Mouse (Mus musculus): ENCODE results near the gene Hoxc6. TPM values are rescaled to one million over a fixed set of nuclear protein-coding genes. Genes with fewer than 3 reads are reported as not detected.
A peak's percentile ranks its signal among the peaks of the same experiment; 100 is the strongest.

Hoxc6 gene
- not detected for total RNA-seq (2021)
- long read RNA-seq = 0 reads

GRCm38 (mm10) chr15:102997939-102998355 lies at the start of gene Hoxc6:
Gene Hoxc6 (plus strand): TSS chr15:102998257.
- no peak for DNase-seq (ENCODE audit: low spot score in 2 of 2)

GRCm38 (mm10) chr15:102948842-102949241 lies 49.2 kb upstream of the Hoxc6 start:
- no peak for DNase-seq (ENCODE audit: low spot score in 2 of 2)

- no peak for DNase-seq (ENCODE audit: low spot score in 2 of 2)
Observed at GRCm38 (mm10) chr15:102949696-102950095, 48.4 kb upstream of the Hoxc6 start.

- no peak for DNase-seq (ENCODE audit: low spot score in 2 of 2)
Observed at GRCm38 (mm10) chr15:102950877-102951276, 47.2 kb upstream of the Hoxc6 start.

GRCm38 (mm10) chr15:102953561-102953960 lies 44.5 kb upstream of the Hoxc6 start:
- DNase-seq (ENCODE audit: low spot score in 2 of 2) = no peak

GRCm38 (mm10) chr15:102954192-102955006 lies 43.7 kb upstream of the Hoxc6 start, which contains the start of gene Hoxc11:
Gene Hoxc11 (plus strand): TSS chr15:102954427.
- DNase-seq (ENCODE audit: low spot score in 2 of 2) = no peak

- no peak for DNase-seq (ENCODE audit: low spot score in 2 of 2)
Observed at GRCm38 (mm10) chr15:102955007-102955382, 43.1 kb upstream of the Hoxc6 start.

GRCm38 (mm10) chr15:102955833-102956640 lies 42.0 kb upstream of the Hoxc6 start:
- no peak for DNase-seq (ENCODE audit: low spot score in 2 of 2)

- no peak for DNase-seq (ENCODE audit: low spot score in 2 of 2)
Observed at GRCm38 (mm10) chr15:102956906-102957305, 41.2 kb upstream of the Hoxc6 start.

GRCm38 (mm10) chr15:102959663-102960191 lies 38.3 kb upstream of the Hoxc6 start:
- DNase-seq (ENCODE audit: low spot score in 2 of 2) = no peak

- no peak for DNase-seq (ENCODE audit: low spot score in 2 of 2)
Observed at GRCm38 (mm10) chr15:102961728-102962127, 36.3 kb upstream of the Hoxc6 start.

- no peak for DNase-seq (ENCODE audit: low spot score in 2 of 2)
Observed at GRCm38 (mm10) chr15:102962492-102962891, 35.6 kb upstream of the Hoxc6 start.

GRCm38 (mm10) chr15:102963259-102963658 lies 34.8 kb upstream of the Hoxc6 start:
- no peak for DNase-seq (ENCODE audit: low spot score in 2 of 2)

- peak in 1 of 2 experiments; percentile 23 for DNase-seq (ENCODE audit: low spot score in 2 of 2)
Observed at GRCm38 (mm10) chr15:102963671-102964640, 34.1 kb upstream of the Hoxc6 start.

GRCm38 (mm10) chr15:102965003-102965891 lies 32.8 kb upstream of the Hoxc6 start:
- no peak for DNase-seq (ENCODE audit: low spot score in 2 of 2)

GRCm38 (mm10) chr15:102965892-102966775 lies 31.9 kb upstream of the Hoxc6 start:
- DNase-seq (ENCODE audit: low spot score in 2 of 2) = peak; percentile 55 to 57

- DNase-seq (ENCODE audit: low spot score in 2 of 2) = no peak
Observed at GRCm38 (mm10) chr15:102966776-102967311, 31.2 kb upstream of the Hoxc6 start, which contains the start of gene Hoxc10. Gene Hoxc10 (plus strand): TSS chr15:102966796.

GRCm38 (mm10) chr15:102967312-102967510 lies 30.8 kb upstream of the Hoxc6 start, which contains the start of gene Hoxc5:
Gene Hoxc5 (plus strand): TSS chr15:102967443.
- no peak for DNase-seq (ENCODE audit: low spot score in 2 of 2)
